Mouse (Mus musculus): ENCODE measurements at regions not wholly inside any gene's neighbourhood (a gene's known extent, or its start where the extent isn't known, plus 50 kb on each side); places are given as distances from the start of the nearest gene placed in this dataset.
A peak's percentile ranks its signal among the peaks of the same experiment; 100 is the strongest.

DNA sequence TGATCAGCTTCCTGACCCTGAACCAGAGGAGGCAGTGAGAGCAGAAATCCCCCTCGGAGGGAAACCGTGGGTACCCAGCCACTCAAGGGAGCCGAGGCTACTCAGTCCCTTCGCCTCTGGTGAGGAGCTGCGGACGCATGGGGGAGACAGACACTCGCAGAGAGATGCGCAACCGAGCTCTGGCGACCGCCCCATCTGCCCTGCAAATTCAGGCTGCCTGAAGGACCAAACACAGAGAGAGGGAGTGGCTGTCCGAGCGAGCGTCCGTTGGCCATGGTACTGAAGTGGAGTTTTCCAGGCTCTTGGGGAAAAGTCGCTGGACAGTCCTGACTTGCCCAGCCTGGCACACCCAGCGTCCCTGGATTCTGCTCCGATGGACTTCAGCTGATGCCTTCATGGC lies 95.2 kb downstream of the Mrm1 start:
- TF ChIP-seq HCFC1 (IDR thresholded peaks at IDR 0.05; ENCODE audit: borderline replicate concordance, insufficient read depth, low read length) (no peak), ZNF384 (IDR thresholded peaks at IDR 0.05; ENCODE audit: low read depth, low read length) (no peak), CHD2 (IDR thresholded peaks at IDR 0.05; ENCODE audit: low read depth, low read length) (no peak), MAFK (IDR thresholded peaks at IDR 0.05; ENCODE audit: insufficient read depth, low read depth, low read length) (no peak), ZC3H11A (IDR thresholded peaks at IDR 0.05; ENCODE audit: borderline replicate concordance, low read depth, low read length) (peak; percentile 24; the same call in 1 of the 2 replicates)
